Mouse (Mus musculus): ENCODE measurements around the gene Cbarp.

GRCm38 (mm10) chr10:80186649-80187048 is 46.0 kb upstream of the Cbarp start:
- TF ChIP-seq POLR2A (IDR thresholded peaks at IDR 0.05; ENCODE audit: extremely low read depth, insufficient read depth, low read length) (no peak), CTCF (IDR thresholded peaks at IDR 0.05; ENCODE audit: extremely low read depth, insufficient read depth, low read length) (no peak)
